Mouse (Mus musculus) lung, adult 10 weeks (tissue): ENCODE results near the gene Sh3glb1. TPM values are rescaled to one million over a fixed set of nuclear protein-coding genes. Genes with fewer than 3 reads are reported as not detected.

ENCODE experiments used
- polyA plus RNA-seq: library from polyadenylated mRNA; stranded (reverse); fragments of 350-450 nt; fragmentation: Illumina TruSeq; extraction: RNeasy Lipid Tissue Mini Kit (QIAGEN cat#74804); gene quantifications from one replicate; pipeline ENCODE4 v1.2.3, GENCODE M21; 2014; ENCODE audit warnings: low read depth, low replicate concordance; ENCODE audit not compliant: insufficient read depth

Gene Sh3glb1
- polyA plus RNA-seq: 93.0 TPM

GRCm38 (mm10) chr3:144719901-144720747, at the start of gene Sh3glb1:
Sh3glb1 (minus strand) TSS chr3:144720335.

GRCm38 (mm10) chr3:144760592-144761309, 40.6 kb upstream of the Sh3glb1 start, which contains the start of gene Clca3a1:
Clca3a1 (minus strand) TSS chr3:144760977.

Other genes starting within 250 kb of the Sh3glb1 start
- gene Hs2st1, start 150.2 kb downstream of the Sh3glb1 start, polyA plus RNA-seq: 32.6 TPM
- gene Selenof, start 150.0 kb downstream of the Sh3glb1 start, polyA plus RNA-seq: 537 TPM
- gene Clca3a1, start 40.6 kb upstream of the Sh3glb1 start, polyA plus RNA-seq: 0.83 TPM
- not detected for gene Clca3a2, start 99.2 kb upstream of the Sh3glb1 start, polyA plus RNA-seq
- not detected for gene Clca3b, start 129.0 kb upstream of the Sh3glb1 start, polyA plus RNA-seq
- gene Clca4b, start 212.2 kb upstream of the Sh3glb1 start, polyA plus RNA-seq: not detected